Mouse (Mus musculus) hindbrain, postnatal 0 days (tissue): ENCODE data around the gene Ss18l1. TPM values are rescaled to one million over a fixed set of nuclear protein-coding genes. Genes with fewer than 3 reads are reported as not detected.
A peak's percentile ranks its signal among the peaks of the same experiment; 100 is the strongest.

ENCODE experiments used
- ATAC-seq: fragments of 200-750 bp; cut with Nextera tagmentation; 2 replicates; pipeline ENCODE4 v1.8.0; 2017; ENCODE audit warnings: mild to moderate bottlenecking, moderate TSS enrichment, moderate library complexity
- DNase-seq: peaks from one replicate; pipeline ENCODE4 v3.0.0-alpha.2; 2015; ENCODE audit warnings: low spot score
- H3K27ac ChIP-seq: fragments of 300-500 bp; sonication (generic); 2 replicates; pipeline ENCODE4 v1.5.1; 2014; ENCODE audit warnings: mild to moderate bottlenecking
- H3K27me3 ChIP-seq: fragments of 300-500 bp; sonication (generic); 2 replicates; pipeline ENCODE4 v1.6.1; 2014; ENCODE audit warnings: low read length, mixed read lengths; ENCODE audit not compliant: insufficient read depth
- H3K36me3 ChIP-seq: fragments of 300-500 bp; sonication (generic); 2 replicates; pipeline ENCODE4 v1.6.1; 2014; ENCODE audit warnings: low read length, mixed read lengths; ENCODE audit not compliant: insufficient read depth
- H3K4me1 ChIP-seq: fragments of 300-500 bp; sonication (generic); 2 replicates; pipeline ENCODE4 v1.6.1; 2014; ENCODE audit warnings: antibody characterized with exemption, low read length, mixed read lengths; ENCODE audit not compliant: insufficient read depth
- H3K4me2 ChIP-seq: fragments of 300-500 bp; sonication (generic); 2 replicates; pipeline ENCODE4 v1.6.1; 2014; ENCODE audit warnings: low read depth, mild to moderate bottlenecking, low read length, moderate library complexity, mixed read lengths
- H3K4me3 ChIP-seq: fragments of 300-500 bp; sonication (generic); 2 replicates; pipeline ENCODE4 v1.5.1; 2014; ENCODE audit warnings: low read length
- H3K9ac ChIP-seq: fragments of 300-500 bp; sonication (generic); replicated peaks from 2 replicates; pipeline ENCODE4 v1.6.1; 2014; ENCODE audit warnings: mild to moderate bottlenecking, low read length, moderate library complexity, mixed read lengths
- H3K9me3 ChIP-seq: fragments of 300-500 bp; sonication (generic); 2 replicates; pipeline ENCODE4 v1.6.1; 2016; ENCODE audit warnings: low read length, mixed read lengths
- CTCF ChIP-seq: IDR thresholded peaks from 2 replicates; pipeline ENCODE4 v1.5.1; 2016; ENCODE audit warnings: antibody characterized with exemption, control low read depth, low read depth
- WGBS: fragments of 180-500 bp; shearing (Covaris S2); extraction: QIAGEN DNeasy Blood & Tissue Kit; methylation state at CpG from one replicate; pipeline ENCODE4 v1.1.7; 2014; 5-methylcytosine and 5-hydroxymethylcytosine counted together
- polyA plus RNA-seq: library from polyadenylated mRNA; unstranded; fragments of >200 nt; fragmentation: Nextera tagmentation; extraction: Ambion mirVana; gene quantifications from 2 replicates; pipeline ENCODE4 v1.2.1, GENCODE M21; 2015
- total RNA-seq: library from RNA; depleted of rRNA; stranded (reverse); fragments of >200 nt; gene quantifications from 2 replicates; pipeline ENCODE4 v1.2.3, GENCODE M21; 2014; rRNA removed

The Ss18l1 gene
- total RNA-seq (80.7 and 100 TPM in 2 replicates), polyA plus RNA-seq (34.2 and 37.2 TPM in 2 replicates)

GRCm38 (mm10) chr2:180042256-180042857 is at the start of gene Ss18l1, which contains the start of gene Psma7:
Gene Ss18l1 (plus strand): TSS chr2:180042509.
Gene Psma7 (minus strand): TSS chr2:180042433.
- Histone ChIP-seq H3K36me3 (peaks cover 13% of the 10 kb centered on the region; the same call in 1 of the 2 replicates), H3K4me2 (peak within 1 kb of the TSS; percentile 70)
- ATAC-seq, result peak; percentile 95

DNA sequence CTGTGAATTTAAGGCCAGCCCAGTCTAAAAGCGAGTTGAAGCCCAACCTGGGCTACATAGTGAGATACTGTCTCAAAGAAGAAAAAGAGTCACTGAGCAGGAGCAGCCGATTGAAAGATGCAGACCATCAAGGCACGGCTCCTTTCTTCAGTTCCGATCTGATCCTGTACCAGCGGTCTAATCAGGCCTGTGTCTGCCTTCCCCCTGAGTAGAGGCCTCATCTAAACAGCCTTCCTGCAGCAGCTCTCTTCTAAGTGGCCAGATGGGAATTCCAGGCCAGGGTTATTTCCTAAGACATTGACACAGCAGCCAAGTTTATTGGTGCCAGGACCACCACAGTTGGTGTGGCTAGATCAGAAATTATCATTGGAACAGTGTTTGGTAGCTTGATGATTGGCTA is 49.2 kb upstream of the Ss18l1 start:
- no peaks in the 10 kb centered on the region for H3K9me3 ChIP-seq
- 83% methylated on average over 5 of the region's 5 CpGs for whole genome bisulfite sequencing
- H3K36me3 ChIP-seq, result no peaks in the 10 kb centered on the region
- H3K9ac ChIP-seq, result no peak overlapping the region
- no peak overlapping the region for H3K4me2 ChIP-seq
- no peaks in the 10 kb centered on the region for H3K27me3 ChIP-seq
- no peak overlapping the region for H3K27ac ChIP-seq
- ATAC-seq (no peak), DNase-seq (no peak)
- H3K4me1 ChIP-seq, result no peaks in the 10 kb centered on the region
- H3K4me3 ChIP-seq, result no peak overlapping the region
- no peak for TF ChIP-seq CTCF

More at GRCm38 (mm10) chr2:180042256-180042857, at the start of gene Ss18l1, which contains the start of gene Psma7:
- Histone ChIP-seq H3K4me1 (peaks cover 20% of the 10 kb centered on the region), H3K4me3 (peak within 1 kb of the TSS; percentile 100), H3K9me3 (no peaks in the 10 kb centered on the region), H3K9ac (peak within 1 kb of the TSS; percentile 78), H3K27me3 (no peaks in the 10 kb centered on the region), H3K27ac (peak within 1 kb of the TSS; percentile 95)
- peak; percentile 0; the same call in 1 of the 2 replicates for TF ChIP-seq CTCF
- peak; percentile 97 for DNase-seq
- 2% methylated on average over 78 of the region's 78 CpGs for WGBS

GRCm38 (mm10) chr2:179998431-179998830 is 43.9 kb upstream of the Ss18l1 start:
- no peak overlapping the region for H3K4me3 ChIP-seq
- no peaks in the 10 kb centered on the region for H3K9me3 ChIP-seq
- no peaks in the 10 kb centered on the region for H3K36me3 ChIP-seq
- DNase-seq, result no peak
- no peaks in the 10 kb centered on the region for H3K27me3 ChIP-seq
- no peak for ATAC-seq
- H3K4me2 ChIP-seq, result no peak overlapping the region
- no peaks in the 10 kb centered on the region for H3K4me1 ChIP-seq
- TF ChIP-seq CTCF, result no peak
- H3K27ac ChIP-seq, result no peak overlapping the region
- WGBS, result 75% methylated on average over 4 of the region's 4 CpGs
- H3K9ac ChIP-seq, result no peak overlapping the region

DNA sequence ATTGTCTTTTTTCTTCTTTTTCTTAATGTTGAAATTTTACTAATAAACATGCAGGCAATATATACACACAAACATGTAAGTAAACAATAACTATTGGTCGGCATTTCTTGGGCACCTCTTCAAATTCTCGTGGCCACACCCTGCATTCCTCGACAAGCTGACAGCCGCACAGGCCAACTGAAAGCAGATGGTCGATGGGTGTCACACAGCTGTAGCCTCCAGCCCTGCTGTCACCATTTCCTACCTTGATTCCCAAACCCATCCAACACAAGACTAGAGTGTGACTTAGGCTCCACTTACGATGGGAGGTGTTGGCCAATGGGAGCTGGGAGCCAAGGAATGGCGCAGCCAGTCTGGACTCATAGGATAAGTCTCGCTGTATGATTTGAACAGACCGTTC is 40.7 kb upstream of the Ss18l1 start:
- no peak for TF ChIP-seq CTCF
- Histone ChIP-seq H3K27ac (no peak overlapping the region), H3K4me3 (no peak overlapping the region), H3K27me3 (no peaks in the 10 kb centered on the region), H3K9me3 (no peaks in the 10 kb centered on the region), H3K4me2 (no peak overlapping the region), H3K4me1 (no peaks in the 10 kb centered on the region), H3K9ac (no peak overlapping the region), H3K36me3 (no peaks in the 10 kb centered on the region)
- DNase-seq, result no peak
- WGBS, result 82% methylated on average over 9 of the region's 9 CpGs
- no peak for ATAC-seq

DNA sequence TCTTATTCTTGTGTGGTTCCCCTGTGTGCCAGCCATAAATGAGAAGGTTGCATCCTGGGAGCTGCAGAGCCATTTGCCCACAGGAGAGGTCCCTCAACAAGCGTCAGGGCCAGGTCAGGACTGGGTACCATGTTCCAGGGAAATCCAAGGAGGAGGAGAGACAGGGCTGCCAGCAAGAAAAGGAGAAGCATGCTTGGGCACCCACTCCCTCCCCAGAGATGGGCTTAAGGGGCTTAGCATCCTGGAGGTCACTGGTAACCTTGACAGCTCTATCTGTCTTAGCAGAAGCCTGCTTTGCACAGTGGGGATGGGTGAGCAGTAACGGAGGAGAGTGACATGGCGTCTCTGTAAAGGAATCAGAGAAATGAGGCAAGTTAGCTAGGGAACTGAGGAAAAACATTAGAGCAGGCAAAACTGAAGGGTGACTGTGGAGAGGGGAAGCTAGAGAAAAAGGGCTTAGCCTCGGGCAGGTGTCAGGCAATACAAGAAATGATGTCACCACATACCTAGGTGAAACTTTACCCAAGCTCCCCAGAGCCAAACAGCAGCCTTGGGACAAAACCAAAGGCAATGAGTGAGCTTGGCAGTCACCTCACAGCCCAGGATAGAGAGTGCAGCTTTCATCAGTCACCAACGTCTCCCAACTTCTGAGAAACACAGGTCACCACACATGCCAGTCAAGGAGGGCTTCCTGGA is 36.5 kb upstream of the Ss18l1 start:
- H3K9ac ChIP-seq, result no peak overlapping the region
- no peaks in the 10 kb centered on the region for H3K9me3 ChIP-seq
- H3K4me3 ChIP-seq, result no peak overlapping the region
- H3K27me3 ChIP-seq, result no peaks in the 10 kb centered on the region
- no peaks in the 10 kb centered on the region for H3K36me3 ChIP-seq
- no peak for TF ChIP-seq CTCF
- ATAC-seq (no peak), DNase-seq (no peak)
- H3K4me2 ChIP-seq, result no peak overlapping the region
- 59% methylated on average over 5 of the region's 5 CpGs for WGBS
- H3K27ac ChIP-seq, result no peak overlapping the region
- H3K4me1 ChIP-seq, result no peaks in the 10 kb centered on the region

- H3K4me1 ChIP-seq, result no peaks in the 10 kb centered on the region
- no peaks in the 10 kb centered on the region for H3K9me3 ChIP-seq
- 49% methylated on average over 9 of the region's 9 CpGs for WGBS
- H3K27me3 ChIP-seq, result no peaks in the 10 kb centered on the region
- no peaks in the 10 kb centered on the region for H3K36me3 ChIP-seq
- H3K9ac ChIP-seq, result no peak overlapping the region
- no peak overlapping the region for H3K4me3 ChIP-seq
- DNase-seq (no peak), ATAC-seq (no peak)
- H3K4me2 ChIP-seq, result no peak overlapping the region
- no peak overlapping the region for H3K27ac ChIP-seq
- no peak for TF ChIP-seq CTCF
Measured at GRCm38 (mm10) chr2:180006352-180007017, 35.8 kb upstream of the Ss18l1 start.
